Mouse (Mus musculus) liver, embryonic 14.5 days (tissue): ENCODE data around the gene Isy1. TPM values are rescaled to one million over a fixed set of nuclear protein-coding genes. Genes with fewer than 3 reads are reported as not detected.

Source experiments
- ATAC-seq: fragments of 200-750 bp; cut with Nextera tagmentation; 2 replicates; pipeline ENCODE4 v1.8.0; 2017; ENCODE audit warnings: moderate number of reproducible peaks, mild to moderate bottlenecking, moderate library complexity; ENCODE audit not compliant: insufficient read depth
- DNase-seq, 3 experiments: peaks; one replicate each; pipeline ENCODE4 v3.0.0-alpha.2; 2012 to 2013; ENCODE audit warnings: low read depth in 3 of 3, low spot score in 3 of 3
- H3K27ac ChIP-seq: fragments of 300-500 bp; sonication (generic); 2 replicates; pipeline ENCODE4 v1.5.1; 2014; ENCODE audit warnings: moderate library complexity, mild to moderate bottlenecking, control low read depth, inconsistent platforms
- H3K27me3 ChIP-seq: fragments of 300-500 bp; sonication (generic); 2 replicates; pipeline ENCODE4 v1.6.1; 2014; ENCODE audit warnings: mild to moderate bottlenecking, low read length, moderate library complexity; ENCODE audit not compliant: control insufficient read depth, insufficient read depth
- H3K36me3 ChIP-seq: fragments of 300-500 bp; sonication (generic); replicated peaks from 2 replicates; pipeline ENCODE4 v1.6.1; 2014; ENCODE audit warnings: low read depth; ENCODE audit not compliant: control insufficient read depth, insufficient read depth
- H3K4me1 ChIP-seq, 2 experiments: fragments of 200-500 bp in 1 of 2; fragments of 300-500 bp in 1 of 2; sonication (generic) in 1 of 2; replicated peaks; 2 replicates each; pipeline ENCODE4 v1.6.1; 2012 to 2014; ENCODE audit warnings: antibody characterized with exemption in 1 of 2, inconsistent platforms in 1 of 2, low read length in 1 of 2; ENCODE audit not compliant: control insufficient read depth in 2 of 2, insufficient read depth in 2 of 2
- H3K4me2 ChIP-seq: fragments of 300-500 bp; sonication (generic); 2 replicates; pipeline ENCODE4 v1.6.1; 2014; ENCODE audit warnings: low read depth, mild to moderate bottlenecking, control low read depth, moderate library complexity
- H3K4me3 ChIP-seq, 2 experiments: fragments of 200-500 bp in 1 of 2; fragments of 300-500 bp in 1 of 2; sonication (generic) in 1 of 2; 2 replicates each; pipeline ENCODE4 v1.5.1; 2012 to 2014; ENCODE audit warnings: low read depth in 2 of 2, low read length in 2 of 2, mild to moderate bottlenecking in 2 of 2, control low read depth in 1 of 2, inconsistent platforms in 1 of 2, moderate library complexity in 1 of 2; ENCODE audit not compliant: insufficient read depth in 1 of 2
- H3K9ac ChIP-seq: fragments of 300-500 bp; sonication (generic); replicated peaks from 2 replicates; pipeline ENCODE4 v1.6.1; 2014; ENCODE audit warnings: mild to moderate bottlenecking, control low read depth, moderate library complexity
- H3K9me3 ChIP-seq: fragments of 300-500 bp; sonication (generic); 2 replicates; pipeline ENCODE4 v1.6.1; 2016; ENCODE audit warnings: low read length, mixed read lengths; ENCODE audit not compliant: control insufficient read depth
- CTCF ChIP-seq: IDR thresholded peaks from 2 replicates; pipeline ENCODE4 v1.5.1; 2016; ENCODE audit warnings: antibody characterized with exemption, low read depth, control low read depth
- EP300 ChIP-seq: IDR thresholded peaks from 2 replicates; pipeline ENCODE4 v1.6.1; 2016; ENCODE audit warnings: antibody characterized with exemption, low read depth
- WGBS: fragments of 180-500 bp; shearing (Covaris S2); extraction: QIAGEN DNeasy Blood & Tissue Kit; methylation state at CpG from one replicate; pipeline ENCODE4 v1.1.7; 2014; ENCODE audit not compliant: insufficient replicate concordance; 5-methylcytosine and 5-hydroxymethylcytosine counted together
- polyA plus RNA-seq, 2 experiments: library from polyadenylated mRNA; depleted of rRNA in 1 of 2; stranded (reverse) in 1 of 2; unstranded in 1 of 2; fragments of >200 nt; fragmentation: Nextera tagmentation in 1 of 2; extraction: Ambion mirVana in 1 of 2; gene quantifications; 2 replicates each; pipeline versions ENCODE4 v1.2.1 to v1.2.3; 2012 to 2014

Isy1 gene
- polyA plus RNA-seq, 2 experiments = 16.9 to 34.0 TPM

GRCm38 (mm10) chr6:87802462-87802861, 36.1 kb downstream of the Isy1 start:
- H3K4me2 ChIP-seq = no peak overlapping the region
- peaks cover 18% of the 10 kb centered on the region for H3K36me3 ChIP-seq
- H3K9ac ChIP-seq = no peak overlapping the region
- no peaks in the 10 kb centered on the region for H3K27me3 ChIP-seq
- ATAC-seq (no peak), DNase-seq (no peak)
- no peaks in the 10 kb centered on the region for H3K9me3 ChIP-seq
- no peak overlapping the region for H3K4me3 ChIP-seq
- H3K4me1 ChIP-seq = peaks cover 19 to 31% of the 10 kb centered on the region in 2 experiments
- no peak for TF ChIP-seq EP300
- WGBS = 70% methylated on average over 7 of the region's 7 CpGs
- no peak overlapping the region for H3K27ac ChIP-seq

GRCm38 (mm10) chr6:87799576-87799975, 39.0 kb downstream of the Isy1 start:
- no peaks in the 10 kb centered on the region for H3K9me3 ChIP-seq
- peaks cover 11% of the 10 kb centered on the region for H3K36me3 ChIP-seq
- no peaks in the 10 kb centered on the region for H3K27me3 ChIP-seq
- H3K4me2 ChIP-seq = peak overlapping the region; percentile 9
- no peak overlapping the region for H3K4me3 ChIP-seq
- peak; percentile 42 for ATAC-seq
- no peak overlapping the region; the same call in 1 of the 2 replicates for H3K9ac ChIP-seq
- 35% methylated on average over 6 of the region's 6 CpGs for WGBS
- TF ChIP-seq CTCF (no peak), EP300 (peak; percentile 16; the same call in 1 of the 2 replicates)
- peaks cover 30 to 42% of the 10 kb centered on the region in 2 experiments for H3K4me1 ChIP-seq
- H3K27ac ChIP-seq = peak overlapping the region; percentile 8
- no peak for DNase-seq

GRCm38 (mm10) chr6:87797321-87797720, 41.3 kb downstream of the Isy1 start:
- no peaks in the 10 kb centered on the region for H3K27me3 ChIP-seq
- no peak overlapping the region; the same call in 1 of the 2 replicates for H3K9ac ChIP-seq
- H3K4me3 ChIP-seq = no peak overlapping the region
- peaks cover 30 to 44% of the 10 kb centered on the region in 2 experiments for H3K4me1 ChIP-seq
- TF ChIP-seq EP300 (no peak), CTCF (no peak)
- no peak overlapping the region for H3K4me2 ChIP-seq
- no peak for ATAC-seq
- peaks cover 25% of the 10 kb centered on the region for H3K36me3 ChIP-seq
- no peaks in the 10 kb centered on the region for H3K9me3 ChIP-seq
- WGBS = 62% methylated on average over 2 of the region's 2 CpGs
- no peak for DNase-seq
- H3K27ac ChIP-seq = peak overlapping the region; percentile 88

- peak overlapping the region; percentile 61 for H3K4me2 ChIP-seq
- peak in 2 of 3 experiments; percentile 50 to 53 for DNase-seq
- H3K36me3 ChIP-seq = peaks cover 32% of the 10 kb centered on the region
- H3K27ac ChIP-seq = peak overlapping the region; percentile 88
- no peaks in the 10 kb centered on the region for H3K27me3 ChIP-seq
- H3K9me3 ChIP-seq = no peaks in the 10 kb centered on the region
- WGBS = 52% methylated on average over 6 of the region's 6 CpGs
- H3K4me1 ChIP-seq = peaks cover 38 to 53% of the 10 kb centered on the region in 2 experiments
- peak; percentile 86 for ATAC-seq
- H3K4me3 ChIP-seq = no peak overlapping the region
- H3K9ac ChIP-seq = peak overlapping the region; percentile 44
- TF ChIP-seq CTCF (no peak), EP300 (no peak)
These were observed 42.2 kb downstream of the Isy1 start for GRCm38 (mm10) chr6:87796251-87796880.

- peak overlapping the region; percentile 88 for H3K27ac ChIP-seq
- WGBS = 68% methylated on average over 6 of the region's 6 CpGs
- H3K36me3 ChIP-seq = peaks cover 32% of the 10 kb centered on the region
- peak overlapping the region; percentile 14; the same call in 1 of the 2 replicates for H3K9ac ChIP-seq
- TF ChIP-seq EP300 (no peak), CTCF (no peak)
- no peaks in the 10 kb centered on the region for H3K9me3 ChIP-seq
- no peaks in the 10 kb centered on the region for H3K27me3 ChIP-seq
- DNase-seq (no peak), ATAC-seq (no peak)
- H3K4me1 ChIP-seq = peaks cover 45 to 61% of the 10 kb centered on the region in 2 experiments
- H3K4me2 ChIP-seq = peak overlapping the region; percentile 61
- no peak overlapping the region for H3K4me3 ChIP-seq
These were observed 43.0 kb downstream of the Isy1 start for GRCm38 (mm10) chr6:87795385-87796150.
